Mouse (Mus musculus) kidney, adult 2 months (tissue): ENCODE results near the gene Duox2.

Source experiments
- CTCF ChIP-seq: fragments of 200-500 bp; conservative IDR thresholded peaks from 2 replicates; pipeline ENCODE4 v1.5.1; 2011; ENCODE audit warnings: low read depth, mild to moderate bottlenecking, control low read depth, low read length, moderate library complexity, mixed read lengths; ENCODE audit not compliant: insufficient read depth, insufficient read length
- POLR2A ChIP-seq: fragments of 200-500 bp; IDR thresholded peaks from one replicate; pipeline ENCODE4 v1.6.1; 2011; ENCODE audit warnings: low read depth, low read length, control low read depth

GRCm38 (mm10) chr2:122305097-122305892, 7.0 kb upstream of the Duox2 start:
- TF ChIP-seq CTCF (no peak), POLR2A (no peak)
